Mouse (Mus musculus) forebrain, postnatal 0 days (tissue): ENCODE results near the gene Lipn. TPM values are rescaled to one million over a fixed set of nuclear protein-coding genes. Genes with fewer than 3 reads are reported as not detected.

Source experiments
- ATAC-seq: fragments of 200-750 bp; cut with Nextera tagmentation; 2 replicates; pipeline ENCODE4 v1.8.0; 2017; ENCODE audit warnings: mild to moderate bottlenecking, moderate library complexity
- DNase-seq: peaks from one replicate; pipeline ENCODE4 v3.0.0-alpha.2; 2015
- H3K27ac ChIP-seq: fragments of 300-500 bp; sonication (generic); 2 replicates; pipeline ENCODE4 v1.5.1; 2014; ENCODE audit warnings: low read depth, mild to moderate bottlenecking, antibody characterized with exemption, low read length, moderate library complexity, mixed read lengths
- H3K27me3 ChIP-seq: fragments of 300-500 bp; sonication (generic); 2 replicates; pipeline ENCODE4 v1.6.1; 2014; ENCODE audit warnings: mild to moderate bottlenecking, low read length, mixed read lengths; ENCODE audit not compliant: insufficient read depth
- H3K36me3 ChIP-seq: fragments of 300-500 bp; sonication (generic); 2 replicates; pipeline ENCODE4 v1.6.1; 2014; ENCODE audit warnings: mild to moderate bottlenecking, moderate library complexity; ENCODE audit not compliant: insufficient read depth
- H3K4me1 ChIP-seq: fragments of 300-500 bp; sonication (generic); 2 replicates; pipeline ENCODE4 v1.6.1; 2014; ENCODE audit warnings: antibody characterized with exemption; ENCODE audit not compliant: insufficient read depth
- H3K4me2 ChIP-seq: fragments of 300-500 bp; sonication (generic); 2 replicates; pipeline ENCODE4 v1.6.1; 2014; ENCODE audit warnings: low read depth, mild to moderate bottlenecking, moderate library complexity
- H3K4me3 ChIP-seq: fragments of 300-500 bp; sonication (generic); 2 replicates; pipeline ENCODE4 v1.5.1; 2014; ENCODE audit warnings: low read depth, low read length, mixed read lengths
- H3K9ac ChIP-seq: fragments of 300-500 bp; sonication (generic); 2 replicates; pipeline ENCODE4 v1.6.1; 2014; ENCODE audit warnings: mild to moderate bottlenecking
- H3K9me3 ChIP-seq: fragments of 300-500 bp; sonication (generic); 2 replicates; pipeline ENCODE4 v1.6.1; 2016; ENCODE audit warnings: low read length
- CTCF ChIP-seq: sonication (generic); IDR thresholded peaks from 2 replicates; pipeline ENCODE4 v1.5.1; 2016; ENCODE audit warnings: antibody characterized with exemption, control low read depth, low read depth
- WGBS: fragments of 180-500 bp; shearing (Covaris S2); extraction: QIAGEN DNeasy Blood & Tissue Kit; methylation state at CpG from one replicate; pipeline ENCODE4 v1.1.7; 2014; 5-methylcytosine and 5-hydroxymethylcytosine counted together
- polyA plus RNA-seq: library from polyadenylated mRNA; unstranded; fragments of >200 nt; fragmentation: Nextera tagmentation; extraction: Ambion mirVana; gene quantifications from 2 replicates; pipeline ENCODE4 v1.2.1, GENCODE M21; 2015
- total RNA-seq: library from RNA; depleted of rRNA; stranded (reverse); fragments of >200 nt; gene quantifications from 2 replicates; pipeline ENCODE4 v1.2.3, GENCODE M21; 2014; rRNA removed

Gene Lipn
- total RNA-seq, result not detected in 2 replicates
- polyA plus RNA-seq, result not detected in 2 replicates

DNA sequence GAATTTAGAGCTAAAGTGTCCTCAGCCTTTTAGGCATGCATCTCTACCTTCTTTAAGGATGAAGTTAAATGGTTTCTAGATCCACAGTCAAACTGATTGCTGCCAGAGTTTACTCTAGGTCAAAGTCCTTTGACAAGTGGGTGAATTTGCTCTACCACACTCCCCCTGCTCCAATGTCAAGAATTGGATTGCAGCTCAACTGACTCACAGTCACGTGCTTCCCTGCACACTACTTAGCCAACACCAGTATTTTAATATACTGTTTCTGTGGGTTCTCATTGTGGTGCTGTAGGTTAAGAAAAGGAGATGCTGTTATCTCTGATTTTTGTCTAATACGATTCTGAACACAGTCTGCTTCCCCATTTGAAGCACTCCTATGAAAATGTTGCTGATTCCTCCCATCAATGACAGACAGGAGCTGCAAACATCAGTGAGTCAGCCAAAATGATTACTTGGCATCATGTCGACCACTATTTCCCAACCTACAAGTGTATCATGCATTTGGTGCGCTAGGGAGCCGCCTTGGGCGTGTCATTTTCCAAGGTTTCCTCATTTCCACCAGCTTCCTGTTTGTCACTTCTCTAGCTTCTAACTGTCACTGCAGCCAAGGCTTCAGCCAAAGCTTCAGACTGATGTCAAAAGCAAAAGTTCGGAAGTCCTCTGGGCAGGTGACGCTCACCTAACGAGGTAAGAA lies at the start of gene Lipn:
TSS of gene Lipn (plus strand) at position 580 of the 694 bp plus-strand sequence.
- 89% methylated on average over 9 of the region's 9 CpGs for WGBS
- H3K27ac ChIP-seq, result no peak within 1 kb of the TSS
- H3K4me2 ChIP-seq, result no peak within 1 kb of the TSS
- no peaks in the 10 kb centered on the region for H3K36me3 ChIP-seq
- no peak within 1 kb of the TSS for H3K4me3 ChIP-seq
- H3K9ac ChIP-seq, result no peak within 1 kb of the TSS
- no peak for ATAC-seq
- H3K9me3 ChIP-seq, result no peaks in the 10 kb centered on the region
- no peak for DNase-seq
- H3K4me1 ChIP-seq, result no peaks in the 10 kb centered on the region
- no peaks in the 10 kb centered on the region for H3K27me3 ChIP-seq
- no peak for TF ChIP-seq CTCF

DNA sequence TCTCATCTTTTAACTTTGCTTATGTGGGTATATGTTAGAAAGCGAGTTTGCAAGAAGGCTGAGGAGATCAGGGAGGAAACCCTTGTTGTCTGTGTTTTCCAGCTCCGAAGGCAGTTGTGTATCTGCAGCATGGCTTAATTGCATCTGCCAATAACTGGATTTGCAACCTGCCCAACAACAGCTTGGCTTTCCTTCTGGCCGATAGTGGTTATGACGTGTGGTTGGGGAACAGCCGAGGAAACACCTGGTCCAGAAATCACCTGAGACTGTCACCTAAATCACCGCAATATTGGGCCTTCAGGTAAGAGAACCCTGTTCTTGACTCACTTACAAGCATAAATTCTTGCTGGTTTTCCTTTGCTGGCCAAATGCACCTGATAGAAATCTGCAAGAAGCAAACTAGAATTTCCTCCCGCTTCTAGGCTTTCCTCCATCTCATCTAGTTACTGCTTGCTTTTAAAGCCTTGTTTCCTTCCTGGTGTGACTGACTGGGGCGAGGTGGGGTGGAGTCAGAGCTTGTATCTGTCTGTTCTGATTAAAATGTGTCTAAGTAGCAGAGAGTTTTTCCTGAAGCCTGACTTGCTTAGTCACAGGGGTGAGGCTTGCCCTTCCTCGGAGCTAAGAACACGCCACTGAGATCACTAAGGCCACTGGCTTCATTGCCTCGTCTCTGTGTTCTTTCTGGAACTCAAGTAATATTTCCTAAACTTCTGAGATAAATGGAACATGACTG lies 45.6 kb upstream of the Lipn start:
- Histone ChIP-seq H3K27me3 (no peaks in the 10 kb centered on the region), H3K9ac (no peak overlapping the region), H3K27ac (no peak overlapping the region), H3K4me2 (no peak overlapping the region), H3K36me3 (no peaks in the 10 kb centered on the region), H3K9me3 (no peaks in the 10 kb centered on the region), H3K4me1 (no peaks in the 10 kb centered on the region), H3K4me3 (no peak overlapping the region)
- WGBS, result 92% methylated on average over 11 of the region's 11 CpGs
- ATAC-seq (no peak), DNase-seq (no peak)
- no peak for TF ChIP-seq CTCF

DNA sequence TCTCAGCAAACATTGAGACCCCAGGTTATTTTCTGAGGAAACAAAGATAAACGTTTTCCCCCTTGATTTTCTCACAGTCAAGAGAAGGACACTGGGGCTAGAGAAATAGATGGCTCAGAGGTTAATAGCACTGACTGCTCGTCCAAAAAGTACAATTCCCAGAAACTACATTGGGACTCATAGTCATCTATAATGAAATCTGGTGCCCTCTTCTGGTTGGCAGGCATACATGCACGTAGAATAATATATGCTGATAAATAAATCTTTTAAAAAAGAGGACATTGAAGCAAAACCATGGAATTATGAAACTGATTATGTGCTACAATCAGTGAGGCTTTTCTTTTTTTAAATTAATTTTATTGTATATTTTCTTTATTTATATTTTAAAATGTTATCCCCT lies 44.4 kb upstream of the Lipn start:
- no peaks in the 10 kb centered on the region for H3K9me3 ChIP-seq
- no peak overlapping the region for H3K9ac ChIP-seq
- H3K27ac ChIP-seq, result no peak overlapping the region
- no peaks in the 10 kb centered on the region for H3K27me3 ChIP-seq
- no peaks in the 10 kb centered on the region for H3K36me3 ChIP-seq
- no peak overlapping the region for H3K4me3 ChIP-seq
- H3K4me1 ChIP-seq, result no peaks in the 10 kb centered on the region
- WGBS, result 42% methylated on average over 3 of the region's 3 CpGs
- no peak overlapping the region for H3K4me2 ChIP-seq
- DNase-seq, result peak; percentile 15
- no peak for ATAC-seq
- TF ChIP-seq CTCF, result peak; percentile 60

- no peak overlapping the region for H3K9ac ChIP-seq
- ATAC-seq, result no peak
Measured at GRCm38 (mm10) chr19:34039731-34040130, 27.4 kb upstream of the Lipn start.

DNA sequence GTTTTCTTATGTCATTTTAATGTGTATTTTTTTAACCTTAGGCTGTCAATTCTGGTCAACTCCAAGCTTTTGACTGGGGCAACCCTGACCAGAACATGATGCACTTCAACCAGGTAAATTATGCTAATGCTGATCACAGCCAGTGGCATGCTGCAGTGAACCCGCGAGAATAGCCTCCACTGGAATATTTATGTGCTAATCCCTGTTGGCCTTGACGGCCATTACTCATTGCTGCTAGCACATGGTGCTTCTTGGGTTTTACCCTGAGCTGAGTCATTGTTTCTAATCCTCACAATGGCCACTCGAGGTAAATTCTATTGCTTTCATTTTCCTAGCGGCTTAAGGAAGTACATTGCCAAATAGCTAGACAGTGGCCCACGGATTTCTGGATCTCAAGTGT lies 24.1 kb upstream of the Lipn start:
- Histone ChIP-seq H3K27me3 (no peaks in the 10 kb centered on the region), H3K4me3 (no peak overlapping the region), H3K27ac (no peak overlapping the region), H3K9ac (no peak overlapping the region), H3K36me3 (no peaks in the 10 kb centered on the region), H3K4me2 (no peak overlapping the region), H3K9me3 (no peaks in the 10 kb centered on the region), H3K4me1 (no peaks in the 10 kb centered on the region)
- no peak for TF ChIP-seq CTCF
- DNase-seq (no peak), ATAC-seq (no peak)
- 51% methylated on average over 6 of the region's 6 CpGs for WGBS

More at GRCm38 (mm10) chr19:34039731-34040130, 27.4 kb upstream of the Lipn start:
- Histone ChIP-seq H3K9me3 (no peaks in the 10 kb centered on the region), H3K4me2 (no peak overlapping the region), H3K4me3 (no peak overlapping the region), H3K36me3 (no peaks in the 10 kb centered on the region), H3K27ac (no peak overlapping the region), H3K4me1 (no peaks in the 10 kb centered on the region), H3K27me3 (no peaks in the 10 kb centered on the region)
- TF ChIP-seq CTCF, result no peak
- WGBS, result 84% methylated on average over 1 of the region's 1 CpGs
- no peak for DNase-seq

- Histone ChIP-seq H3K36me3 (no peaks in the 10 kb centered on the region), H3K27ac (no peak overlapping the region), H3K27me3 (no peaks in the 10 kb centered on the region), H3K4me2 (no peak overlapping the region), H3K4me1 (no peaks in the 10 kb centered on the region), H3K4me3 (no peak overlapping the region), H3K9me3 (no peaks in the 10 kb centered on the region), H3K9ac (no peak overlapping the region)
- DNase-seq (no peak), ATAC-seq (no peak)
- WGBS, result 89% methylated on average over 3 of the region's 3 CpGs
- TF ChIP-seq CTCF, result no peak
Measured at GRCm38 (mm10) chr19:34049371-34050039, 17.7 kb upstream of the Lipn start.

- DNase-seq, result peak; percentile 5
Measured at GRCm38 (mm10) chr19:34051502-34051901, 15.7 kb upstream of the Lipn start.

More at GRCm38 (mm10) chr19:34051502-34051901, 15.7 kb upstream of the Lipn start:
- Histone ChIP-seq H3K4me3 (no peak overlapping the region), H3K9ac (no peak overlapping the region), H3K4me1 (no peaks in the 10 kb centered on the region), H3K4me2 (no peak overlapping the region), H3K27ac (no peak overlapping the region), H3K9me3 (no peaks in the 10 kb centered on the region), H3K27me3 (no peaks in the 10 kb centered on the region), H3K36me3 (no peaks in the 10 kb centered on the region)
- ATAC-seq, result no peak
- TF ChIP-seq CTCF, result no peak
- 68% methylated on average over 3 of the region's 3 CpGs for WGBS
